Mouse (Mus musculus) brain, embryonic 18.5 days (tissue): ENCODE measurements around the gene Nav1.

Experiments
- DNase-seq: peaks from one replicate; pipeline ENCODE4 v3.0.0-alpha.2; 2012; ENCODE audit warnings: low read depth, low spot score

Nav1 gene

GRCm38 (mm10) chr1:135443506-135443905, 163.6 kb downstream of the Nav1 start:
- DNase-seq = no peak

GRCm38 (mm10) chr1:135441861-135442260, 165.2 kb downstream of the Nav1 start:
- DNase-seq = no peak

DNA sequence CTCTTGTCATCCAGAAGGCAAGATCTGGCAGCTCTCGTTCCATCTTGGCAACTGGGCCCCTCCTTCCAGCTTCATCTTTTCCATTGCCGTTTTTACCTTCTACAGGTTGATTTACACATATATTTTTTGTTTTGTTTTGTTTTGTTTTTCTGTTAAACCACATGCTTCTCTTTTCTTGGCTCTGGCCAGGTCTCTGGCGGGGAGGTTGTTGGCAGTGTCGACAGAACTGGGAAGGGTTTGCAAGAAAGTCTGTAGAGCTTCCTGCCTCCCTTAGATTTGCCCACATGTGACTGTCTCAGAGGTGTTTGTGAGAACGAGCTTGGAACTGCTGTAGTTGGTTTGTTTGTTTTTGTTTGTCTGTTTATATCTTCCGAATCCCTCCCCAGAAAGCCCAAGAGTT, 166.1 kb downstream of the Nav1 start:
- no peak for DNase-seq

- DNase-seq = no peak
Observed at GRCm38 (mm10) chr1:135438801-135439200, 168.3 kb downstream of the Nav1 start.

DNA sequence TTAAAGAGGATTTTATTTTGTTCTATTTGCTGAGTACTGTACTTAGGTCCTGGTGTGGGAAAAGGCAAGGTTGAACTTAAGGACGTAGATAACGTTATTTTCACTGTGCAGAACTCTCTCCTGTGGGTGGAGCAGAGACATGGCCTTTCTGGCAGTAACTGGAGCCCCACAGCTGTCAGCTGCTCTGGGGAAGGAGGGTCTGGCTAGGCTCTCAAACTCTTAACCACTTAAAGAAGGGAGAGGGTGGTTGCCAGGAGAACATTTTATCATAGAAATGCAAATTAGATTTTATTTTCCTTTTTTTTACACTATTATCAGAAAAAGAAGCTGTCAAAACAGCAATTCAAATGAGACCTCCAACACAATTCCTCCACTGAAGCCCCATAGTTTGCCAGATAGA, 171.3 kb downstream of the Nav1 start:
- peak; percentile 4 for DNase-seq

DNA sequence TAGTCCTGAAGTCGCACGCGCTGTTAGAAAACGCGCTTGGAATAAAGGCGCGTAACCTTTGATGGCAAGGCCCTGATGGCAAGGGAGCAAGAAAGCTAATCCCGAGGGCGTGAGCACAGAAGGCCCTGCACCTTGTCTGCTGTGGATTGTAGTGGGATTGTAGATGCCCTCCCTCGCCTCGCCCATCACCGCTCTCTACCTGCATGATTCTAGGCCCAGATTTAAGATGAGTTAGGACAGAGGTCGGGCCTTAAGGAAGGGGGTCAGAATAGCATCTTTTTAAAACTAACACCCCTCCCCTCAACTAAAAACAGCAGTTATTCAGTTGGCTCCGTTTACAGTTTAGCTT, 176.5 kb downstream of the Nav1 start:
- DNase-seq = no peak

DNA sequence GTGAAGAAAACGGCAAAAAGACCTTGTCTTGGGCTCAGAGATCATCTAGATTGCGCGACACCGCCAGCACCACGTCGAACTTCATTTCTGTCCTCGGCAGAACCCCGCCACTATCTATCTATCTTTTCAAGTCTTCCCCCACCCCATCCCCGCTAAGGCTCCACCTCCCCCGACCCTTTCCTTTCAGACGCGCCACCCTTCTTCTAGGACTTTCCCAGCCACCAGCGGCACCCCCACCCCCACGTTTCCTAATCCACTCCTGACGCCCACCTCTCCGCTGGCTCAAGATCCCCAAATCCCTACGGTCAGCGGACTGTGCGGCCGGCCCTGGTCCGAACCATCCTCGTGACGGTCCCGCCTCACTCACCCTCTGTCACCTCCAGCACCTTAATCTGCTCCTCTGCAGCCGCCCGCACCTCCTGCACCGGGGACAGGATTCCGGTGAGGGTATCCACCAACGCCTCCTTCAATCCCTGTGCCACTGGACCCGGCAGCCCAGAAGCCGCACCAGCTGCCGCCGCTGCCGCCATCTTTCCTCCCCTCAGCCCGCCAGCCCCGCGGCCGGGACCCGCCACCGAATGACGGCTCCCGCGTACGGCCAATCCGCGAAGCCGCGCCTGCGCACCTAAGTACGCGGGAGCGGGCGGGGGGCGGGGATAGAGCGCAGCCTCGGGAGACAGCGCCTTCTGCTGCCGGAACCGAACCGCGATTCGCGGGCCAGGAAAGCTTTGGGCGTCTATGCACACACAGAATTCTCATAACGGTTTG, 177.0 kb downstream of the Nav1 start, which contains the start of gene Ipo9:
Gene Ipo9 (minus strand): TSS at position 599 of the 768 bp plus-strand sequence.
- peak; percentile 87 for DNase-seq

- DNase-seq = no peak
Observed at GRCm38 (mm10) chr1:135427390-135427789, 179.7 kb downstream of the Nav1 start.

GRCm38 (mm10) chr1:135426645-135427044, 180.4 kb downstream of the Nav1 start:
- DNase-seq = no peak

GRCm38 (mm10) chr1:135422772-135423171, 184.3 kb downstream of the Nav1 start:
- no peak for DNase-seq

GRCm38 (mm10) chr1:135413996-135414395, 193.1 kb downstream of the Nav1 start:
- no peak for DNase-seq

DNA sequence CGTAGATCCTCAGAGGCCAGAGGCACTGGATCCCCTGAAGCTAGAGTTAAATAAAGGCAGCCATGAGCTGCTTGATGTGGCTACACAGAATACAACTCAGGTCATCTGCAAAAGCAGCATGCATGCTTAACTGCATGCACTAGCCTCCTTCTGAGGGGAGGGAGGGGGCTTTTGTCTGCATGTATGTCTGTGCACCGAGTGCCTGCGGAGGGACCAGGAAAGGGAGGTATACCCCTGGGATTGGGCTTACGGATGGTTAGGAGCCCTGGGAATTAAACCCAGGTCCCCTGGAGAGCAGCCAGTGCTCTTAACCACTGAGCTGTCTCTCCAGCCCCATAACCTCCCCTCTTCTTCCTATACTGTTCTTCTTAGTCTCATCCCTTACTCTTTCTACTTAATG, 195.0 kb downstream of the Nav1 start:
- no peak for DNase-seq

- DNase-seq = no peak
Observed at GRCm38 (mm10) chr1:135410967-135411366, 196.1 kb downstream of the Nav1 start.

DNA sequence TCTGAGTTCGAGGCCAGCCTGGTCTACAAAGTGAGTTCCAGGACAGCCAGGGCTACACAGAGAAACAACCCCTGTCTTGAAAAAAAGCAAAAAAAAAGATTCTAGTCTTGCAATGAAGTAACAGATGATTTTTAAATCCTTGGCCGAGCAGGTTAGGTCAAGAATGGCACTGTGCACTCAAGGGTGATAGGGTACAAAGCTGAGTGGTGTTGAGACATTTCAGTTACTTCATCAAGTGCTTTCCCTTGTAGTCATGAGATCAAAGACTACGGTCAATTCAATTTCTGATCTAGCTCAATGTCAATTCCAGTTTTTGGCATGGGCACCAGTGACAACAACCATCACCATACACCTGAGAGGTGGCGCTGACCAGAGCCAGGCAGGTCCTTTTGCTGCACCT, 198.1 kb downstream of the Nav1 start:
- no peak for DNase-seq

- no peak for DNase-seq
Observed at GRCm38 (mm10) chr1:135405356-135405755, 201.7 kb downstream of the Nav1 start.

DNA sequence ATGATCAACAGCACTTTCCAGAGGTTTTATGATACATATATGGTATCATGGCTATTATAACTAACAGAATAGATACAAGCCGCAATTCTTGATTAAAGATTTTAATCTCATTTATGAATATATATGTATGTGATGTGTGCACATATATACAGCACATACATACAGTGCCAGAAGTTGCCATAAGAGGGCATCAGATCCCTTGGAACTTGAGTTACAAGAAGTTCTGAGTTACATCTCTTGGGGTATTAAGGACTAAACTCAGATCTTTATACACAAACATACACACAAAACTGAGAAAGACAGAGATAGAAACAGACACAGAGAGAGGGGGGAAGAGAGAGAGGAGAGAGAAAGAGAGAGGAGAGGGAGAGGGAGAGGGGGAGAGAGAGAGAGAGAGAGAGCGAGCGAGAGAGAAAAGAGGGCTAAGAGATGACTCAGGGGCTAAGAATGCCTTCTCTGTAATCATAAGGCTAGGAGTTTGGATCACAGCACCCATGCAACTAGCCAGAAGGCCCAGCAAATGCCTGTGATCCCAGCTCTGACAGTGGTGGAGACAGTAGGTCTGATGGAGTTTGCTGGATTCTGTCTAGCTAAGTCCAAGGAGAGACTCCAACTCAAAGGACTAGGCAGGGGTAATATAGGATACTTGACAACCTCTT, 205.5 kb downstream of the Nav1 start:
- no peak for DNase-seq

DNA sequence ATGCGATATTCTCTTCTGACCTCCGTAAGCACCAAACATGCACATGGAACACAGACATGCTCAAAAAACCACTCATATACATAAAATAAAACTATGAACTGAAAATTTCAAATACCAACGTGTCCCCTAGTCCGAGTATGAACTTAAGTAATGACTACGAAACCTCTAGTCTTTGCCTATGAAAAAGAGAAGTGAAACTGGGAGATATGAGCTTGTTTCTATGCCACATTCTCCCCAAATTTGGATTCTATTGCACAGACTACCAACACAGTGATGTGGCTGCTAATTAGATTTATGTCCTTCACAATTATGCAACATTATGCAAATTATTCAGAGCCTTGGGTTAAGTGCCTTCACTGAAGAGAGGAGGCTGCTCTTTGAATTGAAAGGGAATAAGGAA, 207.6 kb downstream of the Nav1 start:
- DNase-seq = no peak

DNA sequence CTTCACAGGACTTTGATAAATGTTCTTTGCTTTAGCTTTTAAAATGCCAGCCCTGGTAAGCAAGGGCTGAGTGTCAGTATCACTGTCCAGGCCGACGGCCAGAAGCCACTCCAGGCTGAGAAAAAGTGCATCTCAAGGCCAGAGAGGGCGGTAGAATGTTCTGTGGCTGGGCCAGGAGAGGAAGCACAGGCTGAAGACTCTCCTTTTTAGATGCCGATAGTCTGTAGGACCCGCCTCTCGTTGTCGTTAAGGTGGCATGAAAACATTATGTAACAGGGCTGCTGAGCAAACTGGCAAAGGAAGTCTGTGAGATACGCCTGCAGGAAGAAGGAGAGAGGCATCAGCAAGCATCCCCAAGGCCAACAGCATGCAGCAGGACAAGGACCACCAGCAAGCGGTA, 221.9 kb downstream of the Nav1 start:
- no peak for DNase-seq
